Mouse (Mus musculus) cerebellum, postnatal 4 days (tissue): ENCODE measurements around the gene Vmp1.

ENCODE experiments used
- DNase-seq, 2 experiments: peaks; one replicate each; pipeline ENCODE4 v3.0.0; 2022; ENCODE audit warnings: low spot score in 2 of 2, mixed read lengths in 1 of 2

Gene Vmp1

GRCm38 (mm10) chr11:86583990-86584897 is 99.4 kb downstream of the Vmp1 start:
- no peak for DNase-seq

DNA sequence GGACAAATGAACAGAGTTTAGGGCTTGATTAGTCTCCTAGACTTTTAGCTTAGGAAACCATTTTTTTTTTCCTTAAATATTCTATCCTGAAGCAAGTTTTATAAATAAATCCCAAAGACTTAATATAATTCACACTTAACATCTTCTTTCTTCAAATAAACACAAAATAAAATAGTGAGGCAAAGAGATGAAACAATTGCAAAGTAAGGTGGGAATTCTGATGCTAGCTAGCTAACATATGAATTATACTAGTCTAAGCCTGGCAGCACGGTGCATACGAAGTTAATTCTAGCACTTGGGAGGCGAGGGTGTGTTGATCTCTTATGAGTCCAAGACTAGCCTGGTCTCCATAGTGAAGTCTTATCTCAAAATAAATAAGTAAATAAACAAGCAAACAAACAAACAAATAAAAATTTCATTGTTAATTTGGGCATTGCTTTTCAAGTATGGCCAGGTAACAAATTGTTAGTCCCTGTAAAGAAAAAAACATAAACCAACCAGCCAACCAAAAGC is 100.3 kb downstream of the Vmp1 start:
- no peak for DNase-seq

DNA sequence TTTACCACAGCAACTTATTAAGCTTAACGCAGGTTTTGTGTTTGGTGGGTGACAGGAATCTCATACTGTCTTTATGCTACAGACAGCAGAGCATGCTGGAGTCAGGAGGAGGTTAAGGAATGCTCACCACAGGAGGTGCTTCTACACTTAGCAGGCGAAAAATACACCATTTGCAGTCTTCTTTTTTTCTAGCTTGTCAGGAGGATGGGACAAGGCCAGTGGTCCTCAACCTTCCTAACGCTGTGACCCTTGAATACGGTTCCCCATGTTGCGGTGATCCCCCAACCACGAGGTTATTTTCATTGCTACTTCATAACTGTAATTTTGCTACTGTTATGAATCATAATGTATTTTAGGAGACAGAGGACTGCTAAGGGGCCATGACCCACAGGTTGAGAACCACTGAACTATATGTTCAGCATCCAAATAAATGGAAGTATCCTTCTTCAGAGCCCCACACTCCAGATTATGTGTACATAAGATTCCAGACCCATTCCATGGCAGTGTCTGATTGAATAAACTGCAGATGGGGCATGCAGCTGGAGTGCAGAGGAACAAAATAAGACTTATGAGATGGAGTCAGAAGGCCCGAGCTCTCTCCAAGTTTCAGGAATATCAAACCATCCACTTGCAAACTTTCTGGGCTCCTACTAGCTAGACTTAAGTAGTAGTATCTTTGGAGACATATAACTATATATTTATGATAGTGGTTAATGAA is 100.9 kb downstream of the Vmp1 start:
- no peak for DNase-seq

- DNase-seq: no peak
Measured at GRCm38 (mm10) chr11:86581943-86582542, 101.6 kb downstream of the Vmp1 start.

- no peak for DNase-seq
Measured at GRCm38 (mm10) chr11:86581250-86581753, 102.3 kb downstream of the Vmp1 start.

DNA sequence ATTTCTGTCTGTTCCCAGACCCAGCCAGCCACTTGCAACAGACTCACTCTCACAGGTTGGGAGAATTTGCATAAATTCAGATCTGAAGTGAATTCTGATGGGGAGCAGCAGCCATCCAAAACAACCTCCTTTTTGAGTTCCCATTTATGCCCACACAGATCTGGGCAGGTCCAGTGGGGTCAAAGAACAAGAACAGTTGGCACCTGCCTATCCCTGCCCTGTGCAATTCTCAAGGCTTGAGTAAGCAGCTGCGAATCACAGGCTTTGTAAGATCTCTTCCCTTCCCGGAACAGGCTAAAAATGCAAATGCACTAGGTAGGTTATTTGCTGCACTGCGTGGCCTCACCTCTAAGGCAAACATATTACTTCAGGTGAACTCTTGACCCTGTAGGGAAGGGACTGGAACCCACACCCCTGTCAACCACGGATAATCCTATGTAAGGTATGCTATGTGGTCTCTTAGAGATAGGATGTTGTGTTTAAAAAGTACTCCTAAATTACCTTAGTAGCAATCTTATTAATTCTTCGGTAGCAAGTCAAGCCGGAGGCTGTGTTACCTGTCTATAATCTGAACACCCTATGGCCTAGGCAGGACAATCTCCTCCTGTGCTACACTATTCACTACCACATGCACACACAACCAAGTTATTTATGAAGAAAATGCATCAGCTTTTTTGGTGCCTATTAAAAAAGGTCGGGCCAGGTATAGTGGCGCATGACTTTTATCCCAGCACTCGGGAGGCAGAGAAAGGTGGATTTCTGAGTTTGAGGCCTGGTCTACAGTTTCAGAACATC is 103.1 kb downstream of the Vmp1 start:
- DNase-seq: no peak

DNA sequence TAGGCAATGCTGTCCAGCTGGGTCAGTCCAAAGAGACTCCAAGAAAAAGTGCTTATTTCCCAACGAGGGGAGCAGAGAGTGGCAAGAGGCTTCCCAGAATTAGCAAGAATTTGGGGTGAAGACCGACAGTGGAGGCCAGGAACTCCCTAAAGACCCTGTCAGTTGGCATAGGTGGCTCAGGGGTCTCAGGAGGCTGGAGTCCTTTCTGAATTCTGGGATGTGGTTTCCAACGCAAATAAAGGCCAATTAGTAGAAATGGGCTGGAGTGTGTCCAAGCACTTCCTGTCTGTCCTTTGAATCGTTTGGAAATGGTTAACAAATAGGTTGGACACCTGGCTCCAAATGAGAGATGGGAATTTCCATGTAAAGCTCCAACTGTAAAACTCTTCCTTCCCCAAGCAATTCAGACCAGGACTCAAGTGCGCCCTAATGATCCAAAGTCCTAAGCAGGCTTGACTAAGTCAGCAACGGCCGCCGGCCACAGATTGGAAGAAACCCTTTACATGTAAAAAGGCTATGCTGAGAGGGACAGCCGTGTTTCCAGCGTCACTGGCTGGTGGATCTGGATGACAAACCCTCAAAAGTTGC is 103.8 kb downstream of the Vmp1 start:
- no peak for DNase-seq

DNA sequence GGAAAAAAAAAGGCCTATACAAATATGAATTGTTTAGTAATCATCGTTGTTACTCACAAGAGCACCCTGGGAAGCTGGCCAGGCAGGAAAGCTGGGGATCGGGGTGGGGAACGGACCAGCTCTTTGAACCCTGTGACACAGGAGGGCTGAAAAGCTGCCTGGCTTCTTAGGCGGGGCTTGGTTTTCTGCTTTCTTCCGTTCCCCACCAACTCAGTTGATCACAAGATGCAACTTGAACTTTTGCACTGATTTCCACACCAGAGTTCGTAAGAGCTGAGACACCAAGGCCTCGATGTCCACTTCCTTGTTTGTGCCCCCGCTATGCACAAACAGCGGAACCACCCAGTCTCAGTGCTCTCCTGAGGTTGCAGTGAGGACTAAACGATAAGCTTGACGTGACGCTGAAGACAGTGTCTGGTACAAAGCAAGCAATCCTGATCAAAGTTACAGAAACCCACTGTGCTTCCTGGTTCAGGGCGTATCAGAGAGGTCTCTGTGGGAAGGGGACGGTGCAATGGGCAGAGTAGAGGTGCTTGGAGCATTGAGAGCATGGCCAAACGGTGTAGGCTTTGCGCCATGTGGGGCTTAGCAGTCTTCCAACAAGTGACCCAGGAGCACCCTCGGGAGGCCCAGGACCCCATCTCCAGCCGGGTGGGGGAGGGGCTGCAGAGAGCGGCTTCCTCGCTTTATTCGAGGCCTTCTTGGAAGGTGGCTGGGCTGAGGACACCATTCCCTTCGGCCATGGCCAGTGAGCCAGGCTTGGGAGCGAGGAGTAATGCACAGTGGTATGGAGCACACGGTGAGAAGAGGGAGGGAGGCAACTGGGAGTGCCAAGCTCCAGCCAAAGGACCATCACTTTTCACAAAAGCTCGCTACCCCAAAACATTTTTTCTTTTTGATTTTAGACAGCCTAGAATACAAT is 104.6 kb downstream of the Vmp1 start:
- DNase-seq: no peak

- DNase-seq: no peak
Measured at GRCm38 (mm10) chr11:86578106-86578808, 105.4 kb downstream of the Vmp1 start.

GRCm38 (mm10) chr11:86577231-86577630 is 106.4 kb downstream of the Vmp1 start:
- no peak for DNase-seq

DNA sequence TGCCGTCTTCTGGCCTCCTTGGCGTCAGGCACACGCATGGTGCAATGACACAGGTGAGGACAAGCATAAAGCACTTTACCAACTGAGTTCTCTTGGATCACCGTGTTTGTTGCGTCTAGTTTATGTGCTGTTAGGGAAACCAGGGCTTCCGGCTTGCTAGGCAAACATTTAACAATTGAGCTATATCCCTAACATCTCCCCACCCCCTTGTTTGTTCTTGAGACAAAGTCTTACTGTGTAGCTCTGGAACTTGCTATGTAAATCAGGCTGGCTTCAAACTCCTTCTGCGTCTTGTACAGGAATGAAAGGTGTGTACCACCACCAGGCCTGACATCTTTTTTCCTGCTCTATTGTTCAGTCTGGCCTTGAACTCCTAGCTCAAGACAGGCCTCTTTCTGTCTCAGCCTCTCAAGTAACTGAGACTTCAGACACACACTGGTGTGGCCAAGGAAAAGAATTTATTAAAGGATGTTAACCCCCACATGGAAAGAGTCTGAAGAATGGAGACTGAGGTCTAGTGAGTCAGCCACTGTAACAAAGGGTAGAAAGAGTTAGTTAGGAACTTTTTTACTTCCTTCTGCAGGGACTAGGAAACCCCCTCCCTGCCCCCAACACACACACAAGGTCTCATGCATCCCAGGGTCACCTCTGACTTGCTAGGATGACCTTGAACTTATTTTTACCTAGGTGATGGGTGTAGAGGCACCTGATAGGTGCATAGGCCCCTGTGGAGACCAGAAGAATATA is 107.8 kb downstream of the Vmp1 start:
- DNase-seq: no peak

DNA sequence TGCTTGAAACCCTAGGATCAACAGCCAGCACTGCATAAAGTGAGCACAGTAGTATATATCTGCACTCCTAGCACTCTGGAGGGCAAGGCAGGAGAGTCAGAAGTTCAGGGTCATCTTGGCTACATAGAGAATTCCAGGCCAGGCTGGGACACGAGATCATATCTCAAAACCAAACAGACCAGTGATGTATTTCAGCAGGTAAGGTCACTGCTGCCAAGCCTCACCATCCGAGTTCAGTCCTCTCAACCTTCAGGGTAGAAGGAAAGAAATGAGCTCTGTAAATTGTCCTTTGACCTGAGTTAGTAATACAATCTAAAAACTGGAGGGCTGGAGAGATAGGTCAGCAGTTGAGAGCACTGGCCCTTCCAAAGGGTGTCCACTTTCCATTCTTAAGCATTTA is 109.2 kb downstream of the Vmp1 start:
- DNase-seq: no peak

- no peak for DNase-seq
Measured at GRCm38 (mm10) chr11:86573646-86574231, 109.9 kb downstream of the Vmp1 start.

DNA sequence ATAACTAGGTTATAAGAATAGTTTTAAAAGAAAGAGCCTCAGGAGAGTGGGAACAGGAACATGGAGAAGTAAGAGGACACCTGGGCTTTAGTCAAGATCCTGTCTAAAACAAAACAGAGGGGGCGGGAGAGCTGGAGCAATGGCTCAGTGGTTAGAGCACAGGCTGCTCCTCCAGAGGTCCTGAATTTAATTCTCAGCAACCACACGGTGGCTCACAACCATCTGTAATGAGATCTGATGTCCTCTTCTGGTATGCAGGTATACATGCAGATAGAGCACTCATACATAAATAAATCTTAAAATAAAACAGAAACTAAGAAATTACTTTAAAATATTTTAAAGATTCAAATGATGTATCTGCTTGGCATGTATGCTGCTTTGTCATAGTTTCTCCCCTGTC is 111.0 kb downstream of the Vmp1 start:
- DNase-seq: no peak

DNA sequence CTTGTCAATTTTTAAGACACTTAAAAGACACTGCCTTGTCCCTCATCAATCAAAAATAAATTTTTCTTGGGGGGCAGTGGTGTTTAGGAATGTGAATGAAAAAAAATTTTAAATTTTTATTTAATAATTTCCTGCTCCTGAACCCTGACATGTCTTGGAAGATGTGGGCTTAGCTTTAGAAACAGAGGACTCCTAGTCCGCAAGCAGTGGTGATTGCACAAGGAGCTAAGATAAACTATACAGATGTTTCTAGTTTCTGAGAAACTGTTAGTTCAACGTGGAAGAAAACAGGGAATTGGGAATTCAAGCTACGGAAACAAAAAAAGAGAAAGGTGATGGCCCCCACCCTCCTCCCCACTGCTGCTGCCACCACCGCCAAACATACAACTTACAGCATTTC is 111.8 kb downstream of the Vmp1 start:
- no peak for DNase-seq

- no peak for DNase-seq
Measured at GRCm38 (mm10) chr11:86571047-86571855, 112.4 kb downstream of the Vmp1 start.

GRCm38 (mm10) chr11:86570261-86570746 is 113.3 kb downstream of the Vmp1 start:
- no peak for DNase-seq
